Mouse (Mus musculus): ENCODE measurements around the gene Col7a1.

GRCm38 (mm10) chr9:108914491-108914890, 38.9 kb upstream of the Col7a1 start, which contains the start of gene Tmem89:
- TF ChIP-seq CTCF (IDR thresholded peaks at IDR 0.05; ENCODE audit: borderline replicate concordance, insufficient read depth, low read length) (no peak), POLR2A (IDR thresholded peaks at IDR 0.05; ENCODE audit: low read depth, low read length) (no peak)
